Mouse (Mus musculus) frontal cortex, adult 2 months (tissue): ENCODE data around the gene Hspa1l. TPM values are rescaled to one million over a fixed set of nuclear protein-coding genes. Genes with fewer than 3 reads are reported as not detected.
"Not testable (repeated sequence)": the region's sequence is repeated elsewhere in the genome, so short reads cannot be mapped to it uniquely, and the experiment has no call there.

Experiments used
- DNase-seq, 2 experiments: peaks; one replicate each; pipeline ENCODE4 v3.0.0; 2022; ENCODE audit warnings: low spot score in 1 of 2; ENCODE audit errors: extremely low spot score in 1 of 2
- polyA plus RNA-seq: library from polyadenylated mRNA; depleted of rRNA; stranded (reverse); fragments of >200 nt; gene quantifications from 2 replicates; pipeline ENCODE4 v1.2.3, GENCODE M21; 2012; rRNA removed

The Hspa1l gene
- polyA plus RNA-seq = 0.40 and 0.74 TPM in 2 replicates

DNA sequence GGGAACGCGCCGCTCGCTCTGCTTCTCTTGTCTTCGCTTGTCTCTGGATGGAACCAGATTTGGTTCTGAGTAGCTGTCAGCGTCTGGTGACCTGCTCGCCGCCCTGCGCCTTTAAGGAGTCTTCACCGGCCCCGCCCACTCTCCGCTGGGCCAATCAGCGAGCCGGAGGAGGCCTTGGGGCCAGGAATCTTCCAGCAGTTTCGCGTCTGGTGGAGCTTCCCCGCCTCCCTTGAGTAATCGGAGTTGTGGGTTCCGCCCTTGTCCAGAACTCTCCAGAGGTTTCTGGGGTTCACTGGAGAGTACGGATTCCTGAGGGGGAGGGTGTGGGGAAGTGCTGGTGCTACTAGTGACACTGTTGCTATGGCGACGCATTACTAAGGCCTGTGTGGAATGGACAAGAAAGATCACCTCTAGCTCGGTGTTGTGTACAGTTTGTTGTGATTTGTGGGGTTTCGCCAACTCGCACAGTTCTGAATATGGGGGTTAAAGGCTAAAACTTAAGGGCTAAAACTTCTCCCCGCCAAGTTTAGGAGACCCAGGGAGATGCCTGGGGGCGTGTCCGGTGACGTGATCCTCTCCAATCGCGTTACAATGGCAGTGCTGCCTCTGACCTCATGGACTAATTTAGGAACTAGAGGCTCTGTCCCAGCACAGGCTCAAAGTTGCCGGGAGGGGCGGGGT lies at the start of gene Hspa1l, which contains the start of gene Hspa1a:
Hspa1l (plus strand) TSS at position 635 of the 681 bp plus-strand sequence.
Hspa1a (minus strand) TSS at position 88 of the 681 bp plus-strand sequence.
- peak; percentile 66 to 81 for DNase-seq

DNA sequence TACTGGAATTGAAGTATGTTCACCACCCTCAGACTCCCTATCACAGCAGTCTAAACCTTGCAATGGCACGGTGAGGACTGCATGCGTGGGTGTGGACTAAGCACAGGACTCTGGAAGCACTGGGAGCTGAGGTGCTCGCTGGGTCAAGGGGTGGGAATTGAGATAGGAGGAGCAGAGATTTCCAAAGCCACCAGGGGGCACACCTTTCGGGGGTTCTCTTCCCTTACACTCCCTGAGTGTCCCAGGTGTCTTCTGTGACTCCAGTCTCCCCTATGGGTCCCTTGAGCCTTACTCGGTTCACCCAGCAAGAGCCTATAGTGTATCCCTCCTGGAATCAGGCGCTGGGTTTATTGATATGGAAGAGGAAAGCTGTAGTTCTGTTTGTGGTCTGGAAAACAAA lies 49.6 kb upstream of the Hspa1l start:
- no peak for DNase-seq

DNA sequence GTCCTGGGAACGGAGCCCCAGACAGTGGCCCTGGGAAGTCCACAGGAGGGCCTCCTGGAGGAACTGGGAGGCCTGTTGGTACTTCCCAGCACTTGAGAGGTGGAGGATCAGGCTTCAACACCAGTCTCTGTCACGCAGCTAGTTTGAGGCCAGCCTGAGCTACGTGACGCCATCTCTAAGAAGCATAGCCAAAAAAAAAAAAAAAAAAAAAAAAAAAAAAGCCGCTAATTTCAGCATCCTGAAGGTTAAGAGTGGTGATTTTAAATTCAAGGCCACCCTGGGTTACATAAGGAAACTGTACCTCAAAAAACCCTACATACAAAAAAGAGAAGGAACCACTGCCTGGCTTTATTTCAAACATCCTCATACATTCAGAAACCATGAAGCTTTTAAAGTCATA lies 48.2 kb upstream of the Hspa1l start:
- DNase-seq = no peak

DNA sequence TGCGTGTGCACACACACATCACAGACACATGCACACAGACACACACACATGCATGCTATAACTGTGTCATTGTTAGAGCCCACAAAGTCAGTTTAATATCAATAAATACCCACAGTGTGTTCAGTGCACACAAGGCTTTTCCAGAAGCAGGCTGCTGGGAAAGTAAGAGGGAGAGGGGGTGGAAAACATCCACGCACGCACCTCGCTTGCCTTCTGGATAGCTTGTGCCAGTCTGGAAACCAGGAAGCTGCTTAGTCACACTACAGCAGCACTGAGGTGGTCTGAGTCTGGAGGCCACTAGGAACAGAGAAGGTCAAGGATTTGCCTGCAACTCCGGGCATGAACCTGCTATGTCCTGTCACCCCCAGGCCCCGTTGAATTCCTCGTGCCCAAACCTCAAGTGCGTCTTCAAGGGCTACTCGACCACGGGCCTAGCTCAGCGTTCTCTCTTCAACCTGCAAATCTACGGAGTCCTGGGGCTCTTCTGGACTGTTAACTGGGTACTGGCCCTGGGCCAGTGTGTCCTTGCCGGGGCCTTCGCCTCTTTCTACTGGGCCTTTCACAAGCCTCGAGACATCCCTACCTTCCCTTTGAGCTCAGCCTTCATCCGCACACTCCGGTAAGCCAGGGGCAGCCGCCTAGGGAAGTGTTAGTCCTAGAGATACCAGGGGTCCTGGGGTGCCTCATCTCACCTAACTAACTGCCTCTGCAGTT lies 45.0 kb upstream of the Hspa1l start:
- DNase-seq = peak in 1 of 2 experiments; percentile 55

DNA sequence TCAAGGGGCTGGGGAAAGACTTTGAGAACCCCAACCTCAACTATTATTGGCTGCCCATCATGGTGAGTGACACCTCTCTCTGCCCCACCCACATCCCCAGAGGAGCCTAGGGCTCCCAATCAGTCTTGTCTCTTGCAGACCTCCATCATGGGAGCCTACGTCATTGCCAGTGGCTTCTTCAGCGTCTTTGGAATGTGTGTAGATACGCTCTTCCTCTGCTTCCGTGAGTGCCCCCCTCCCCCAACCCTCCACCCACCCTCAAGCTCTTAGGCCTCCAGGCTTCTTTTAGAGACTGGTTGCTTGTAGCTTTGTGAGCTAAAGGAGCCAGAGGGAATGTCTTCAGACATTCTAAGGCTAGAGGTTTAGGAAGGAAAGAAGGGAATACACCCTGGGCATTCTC lies 43.7 kb upstream of the Hspa1l start:
- DNase-seq = no peak

DNA sequence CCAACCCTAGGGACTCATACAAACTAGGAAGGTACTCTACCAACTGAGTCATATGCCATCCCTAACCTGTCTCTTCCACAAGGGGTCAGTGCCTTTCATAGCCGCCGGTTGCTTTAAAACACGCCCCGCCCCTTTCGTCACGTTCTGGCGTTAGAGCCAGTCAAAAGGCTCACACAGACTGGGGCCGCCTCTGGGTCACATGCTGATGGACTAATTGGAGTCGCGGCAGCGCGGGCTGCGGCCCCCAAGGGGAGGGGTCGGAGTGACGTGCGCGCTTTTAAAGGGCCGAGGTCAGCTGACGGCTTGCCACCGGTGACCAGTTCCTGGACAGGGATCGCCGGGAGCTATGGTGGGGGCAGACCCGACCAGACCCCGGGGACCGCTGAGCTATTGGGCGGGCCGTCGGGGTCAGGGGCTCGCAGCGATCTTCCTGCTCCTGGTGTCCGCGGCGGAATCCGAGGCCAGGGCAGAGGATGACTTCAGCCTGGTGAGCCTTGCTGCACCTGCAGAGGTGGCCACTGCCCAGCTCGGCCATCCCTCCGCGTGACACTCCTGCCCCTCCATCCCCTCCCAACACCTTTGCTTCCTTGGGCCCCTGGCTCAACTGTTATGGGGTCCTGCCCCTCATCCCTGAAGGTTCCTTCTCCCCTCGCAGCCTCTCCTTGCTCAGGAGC lies 41.3 kb upstream of the Hspa1l start, which contains the start of gene Neu1:
Neu1 (plus strand) TSS at position 193 of the 674 bp plus-strand sequence.
- DNase-seq = peak; percentile 98 to 99

GRCm38 (mm10) chr17:34931735-34932098 lies 40.8 kb upstream of the Hspa1l start:
- DNase-seq = peak in 1 of 2 experiments; percentile 48

- DNase-seq = no peak
These were observed 40.2 kb upstream of the Hspa1l start for GRCm38 (mm10) chr17:34932287-34932686.

DNA sequence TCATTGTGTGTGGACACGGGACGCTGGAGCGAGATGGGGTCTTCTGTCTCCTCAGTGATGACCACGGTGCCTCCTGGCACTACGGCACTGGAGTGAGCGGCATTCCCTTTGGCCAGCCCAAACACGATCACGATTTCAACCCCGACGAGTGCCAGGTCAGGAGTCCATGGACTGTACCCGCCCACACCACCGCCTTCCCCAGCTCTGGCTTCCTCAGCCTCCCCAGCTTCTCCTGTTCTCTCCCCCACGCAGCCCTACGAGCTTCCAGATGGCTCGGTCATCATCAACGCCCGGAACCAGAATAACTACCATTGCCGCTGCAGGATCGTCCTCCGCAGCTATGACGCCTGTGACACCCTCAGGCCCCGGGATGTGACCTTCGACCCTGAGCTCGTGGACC lies 38.5 kb upstream of the Hspa1l start:
- peak in 1 of 2 experiments; percentile 29 for DNase-seq

DNA sequence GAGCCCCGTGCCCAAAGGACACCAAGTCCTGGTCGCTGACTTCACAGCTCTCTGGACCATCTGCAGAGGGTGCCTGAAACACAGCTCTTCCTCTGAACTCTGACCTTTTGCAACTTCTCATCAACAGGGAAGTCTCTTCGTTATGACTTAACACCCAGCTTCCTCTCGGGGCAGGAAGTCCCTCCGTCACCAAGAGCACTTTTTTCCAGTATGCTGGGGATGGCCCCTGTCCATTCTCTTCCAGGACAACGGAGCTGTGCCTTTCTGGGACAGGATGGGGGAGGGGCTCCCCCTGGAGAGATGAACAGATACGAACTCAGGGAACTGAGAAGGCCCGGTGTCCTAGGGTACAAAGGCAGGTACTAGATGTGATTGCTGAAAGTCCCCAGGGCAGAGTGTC lies 37.7 kb upstream of the Hspa1l start:
- DNase-seq = no peak

DNA sequence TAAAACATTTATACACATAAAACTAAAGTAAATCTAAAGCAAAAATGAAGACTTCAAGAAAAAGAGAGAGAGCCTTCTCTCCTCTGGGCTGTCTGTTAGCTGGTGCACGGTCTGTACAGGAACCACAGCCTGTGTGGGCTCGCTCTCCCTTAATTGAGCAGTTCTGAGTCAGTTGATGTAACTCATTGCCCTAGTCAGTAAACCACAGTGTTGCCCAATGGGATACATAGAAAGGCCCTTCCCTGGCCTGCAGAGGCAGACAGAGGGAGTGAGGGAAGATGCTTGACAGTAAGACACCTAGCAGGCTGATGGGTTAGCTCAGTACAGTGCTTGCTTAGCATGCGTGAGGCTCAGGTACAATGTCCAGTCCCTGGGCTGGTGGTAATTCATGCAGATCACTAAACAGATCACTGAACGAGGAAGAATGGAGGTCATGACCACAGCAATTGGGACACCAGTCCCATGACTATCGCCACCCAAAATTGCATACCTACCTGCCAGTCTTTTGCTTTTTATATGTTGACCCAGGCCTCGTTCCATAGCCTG lies 34.5 kb upstream of the Hspa1l start:
- no peak for DNase-seq

- DNase-seq = no peak
These were observed 31.0 kb upstream of the Hspa1l start for GRCm38 (mm10) chr17:34941344-34942041.

GRCm38 (mm10) chr17:34943128-34943815 lies 29.2 kb upstream of the Hspa1l start:
- DNase-seq = no peak

- DNase-seq = no peak
These were observed 28.1 kb upstream of the Hspa1l start for GRCm38 (mm10) chr17:34944362-34944761.

DNA sequence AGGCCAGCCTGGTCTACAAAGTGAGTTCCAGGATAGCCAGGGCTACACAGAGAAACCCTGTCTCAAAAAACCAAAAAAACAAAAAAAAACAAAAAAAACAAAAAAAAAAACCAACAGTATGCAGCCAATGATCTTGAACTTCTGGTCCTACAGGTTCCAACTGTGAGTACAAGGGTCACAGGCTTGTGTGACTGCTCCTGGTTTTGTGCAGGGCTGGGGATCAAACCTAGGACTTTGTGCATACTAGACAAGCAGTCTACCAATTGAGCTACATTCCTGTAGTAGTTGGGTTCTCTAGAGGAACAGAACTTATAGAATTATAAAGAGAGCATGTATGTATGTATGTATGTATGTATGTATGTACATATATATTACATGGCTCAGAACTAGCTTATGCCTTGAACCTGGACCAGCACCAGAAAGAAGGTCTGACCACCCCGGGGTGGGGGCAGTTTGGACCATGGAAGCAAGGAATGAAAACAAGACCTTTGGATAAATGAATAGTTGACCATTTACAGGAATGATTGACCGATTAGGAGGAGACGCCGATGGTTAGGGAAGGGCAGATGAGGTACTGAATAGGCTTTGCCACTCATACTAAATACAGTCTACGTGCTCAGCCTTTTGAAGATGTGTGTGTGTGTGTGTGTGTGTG lies 25.9 kb upstream of the Hspa1l start:
- no peak for DNase-seq

- DNase-seq = peak in 1 of 2 experiments; percentile 34
These were observed 24.9 kb upstream of the Hspa1l start for GRCm38 (mm10) chr17:34947606-34948005.

- DNase-seq = not testable (repeated sequence)
These were observed 23.6 kb upstream of the Hspa1l start for GRCm38 (mm10) chr17:34948721-34949552.

DNA sequence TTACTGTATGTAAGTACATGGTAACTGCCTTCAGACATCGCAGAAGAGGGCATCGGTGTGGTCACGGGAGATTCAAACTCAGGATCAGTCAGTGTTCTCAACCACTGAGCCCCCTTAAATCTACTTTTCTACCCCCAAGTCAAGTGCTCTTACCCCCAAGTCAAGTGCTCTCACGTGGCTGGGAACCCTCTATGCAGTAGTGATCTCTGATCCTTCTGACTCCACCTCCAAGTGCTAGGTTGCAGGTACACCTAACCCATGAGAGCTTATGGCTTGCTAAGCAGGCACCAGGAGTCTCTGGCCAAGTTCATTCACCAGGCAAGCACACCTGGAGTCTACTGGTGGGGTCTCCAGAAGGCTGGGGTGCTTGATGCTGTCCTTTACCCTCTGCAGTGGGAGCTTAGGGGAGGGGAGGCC lies 22.9 kb upstream of the Hspa1l start:
- DNase-seq = no peak
